Comparison of ENCODE assay signal across 14 mouse cellular contexts in the genomic region with DNA sequence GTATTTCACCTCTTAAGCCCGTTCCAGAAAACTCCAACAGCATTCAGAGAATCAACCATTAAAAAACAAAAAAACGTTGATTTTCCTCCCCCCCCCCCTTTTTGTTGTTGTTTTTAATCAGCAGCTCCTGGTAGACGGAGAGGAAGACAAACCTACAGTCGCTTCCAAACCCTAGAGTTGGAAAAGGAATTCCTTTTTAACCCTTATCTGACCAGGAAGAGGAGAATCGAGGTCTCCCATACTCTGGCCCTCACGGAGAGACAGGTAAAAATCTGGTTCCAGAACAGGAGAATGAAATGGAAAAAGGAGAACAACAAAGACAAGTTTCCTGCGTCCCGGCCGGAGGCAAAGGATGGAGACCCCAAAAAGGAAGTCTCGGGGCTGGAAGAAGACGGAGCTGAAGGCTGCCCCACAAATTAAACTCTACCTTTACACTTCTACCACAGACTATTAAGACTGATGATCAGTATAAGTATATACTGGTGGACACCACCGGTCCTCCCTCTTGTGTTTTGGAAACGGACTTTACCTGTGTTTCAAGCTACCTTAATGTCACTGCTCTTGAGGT. TPM values are rescaled to one million over a fixed set of nuclear protein-coding genes. Genes with fewer than 3 reads are reported as not detected.
DNase-seq lines count a peak whose midpoint lies in the region; ATAC-seq and TF ChIP-seq lines count a peak whose summit lies in the region.
"Had no signal": no experiment of that assay in that cellular context is flagged by ENCODE, and none has a peak within 500 bp of the region (broad histone marks: within the 10 kb centered on the region; RNA-seq: fewer than 3 reads in every experiment).

No protein-coding gene starts in this region.

- H3K4me2 ChIP-seq in hindbrain, embryonic 13.5 days: 0 out of 2 replicates have a peak overlapping the region, but pooled peaks have one; percentile 11
- no peak overlapping the region for H3K4me2 ChIP-seq in hindbrain, embryonic 16.5 days (ENCODE audit: low read length)

- H3K9me3 ChIP-seq in hindbrain, embryonic 13.5 days: no peaks in the 10 kb centered on the region
- no peaks in the 10 kb centered on the region for H3K9me3 ChIP-seq in hindbrain, embryonic 16.5 days (ENCODE audit: control insufficient read depth, low read length)

- H3K9ac ChIP-seq in hindbrain, embryonic 13.5 days: no peak overlapping the region
- no peak overlapping the region for H3K9ac ChIP-seq in hindbrain, embryonic 16.5 days (ENCODE audit: low read depth, low read length)

- peak overlapping the region; percentile 2; the same call in 1 of the 2 replicates for H3K4me3 ChIP-seq in hindbrain, embryonic 13.5 days
- H3K4me3 ChIP-seq in hindbrain, embryonic 16.5 days (ENCODE audit: low read length): no peak overlapping the region
- peak overlapping the region; percentile 26 for H3K4me3 ChIP-seq in embryonic fibroblast, embryonic 13.5 days (ENCODE audit: insufficient read depth, low read length)
- H3K4me3 ChIP-seq: myocyte had no signal

- H3K4me1 ChIP-seq in hindbrain, embryonic 13.5 days (replicated peaks): peaks cover 11% of the 10 kb centered on the region
- peaks cover 10% of the 10 kb centered on the region for H3K4me1 ChIP-seq in hindbrain, embryonic 16.5 days (ENCODE audit: control insufficient read depth, insufficient read depth, low read depth, low read length)
- no peaks in the 10 kb centered on the region for H3K4me1 ChIP-seq in embryonic fibroblast, embryonic 13.5 days (ENCODE audit: control insufficient read depth, insufficient read depth, low read length)

- TF ChIP-seq POLR2A in embryonic fibroblast, embryonic 13.5 days (IDR thresholded peaks at IDR 0.05; ENCODE audit: low read depth, low read length): no peak

- no peak overlapping the region for H3K27ac ChIP-seq in hindbrain, embryonic 13.5 days
- no peak overlapping the region for H3K27ac ChIP-seq in hindbrain, embryonic 16.5 days (ENCODE audit: low read depth, low read length)
- H3K27ac ChIP-seq in embryonic fibroblast, embryonic 13.5 days (ENCODE audit: insufficient read depth, low read length): no peak overlapping the region

- TF ChIP-seq CTCF in embryonic fibroblast, embryonic 13.5 days (IDR thresholded peaks at IDR 0.05; ENCODE audit: borderline replicate concordance, insufficient read depth, low read length): no peak

- no peak for ATAC-seq in hindbrain, embryonic 13.5 days (ENCODE audit: low FRiP score)
- ATAC-seq in hindbrain, embryonic 16.5 days: no peak

- H3K36me3 ChIP-seq in hindbrain, embryonic 13.5 days: no peaks in the 10 kb centered on the region
- H3K36me3 ChIP-seq in hindbrain, embryonic 16.5 days (ENCODE audit: control insufficient read depth, insufficient read depth, low read length): no peaks in the 10 kb centered on the region

- H3K27me3 ChIP-seq in hindbrain, embryonic 13.5 days: peaks cover 95% of the 10 kb centered on the region
- H3K27me3 ChIP-seq in hindbrain, embryonic 16.5 days (replicated peaks; ENCODE audit: control insufficient read depth, insufficient read depth, low read length): peaks cover 52% of the 10 kb centered on the region

- WGBS in hindbrain, embryonic 13.5 days: 3% methylated on average over 13 of the region's 13 CpGs
- 3% methylated on average over 13 of the region's 13 CpGs for WGBS in hindbrain, embryonic 16.5 days

- peak; percentile 36 for DNase-seq in adipocyte (ENCODE audit: low spot score)
- peak; percentile 36 for DNase-seq in neural tube, embryonic 10.5 days (ENCODE audit: extremely low spot score, low spot score)
- DNase-seq in thymus, postnatal 4 days: no peak
- DNase-seq in urinary bladder, postnatal 4 days (ENCODE audit: low spot score in 2 of 2): no peak
- DNase-seq in retina, postnatal 1 day: no peak
- DNase-seq: layer of hippocampus, postnatal 36 days had no signal

RNA-seq across cellular contexts. Expression of gene Hoxd8, which starts 2.1 kb away (rescaled TPM):
- polyA plus RNA-seq in hindbrain, embryonic 13.5 days (2015; fragmentation: Nextera tagmentation; extraction: Ambion mirVana): 0.79 and 1.5 TPM in 2 replicates
- 0.66 and 1.1 TPM in 2 replicates for polyA plus RNA-seq in hindbrain, embryonic 16.5 days (2015; fragmentation: Nextera tagmentation; extraction: Ambion mirVana)
- 9.9 and 16.5 TPM in 2 replicates for polyA plus RNA-seq in embryonic fibroblast, embryonic 13.5 days (2011; ENCODE audit: insufficient read length, low read depth, missing spikeins)
- polyA plus RNA-seq: CD4-positive, CD25-positive, alpha-beta regulatory T cell, adult 4 months; inflammation-experienced regulatory T-cells, adult 6 months; myocyte had no signal

RNA-seq across cellular contexts. Expression of gene Hoxd3, which starts 5.2 kb away (rescaled TPM):
- polyA plus RNA-seq in hindbrain, embryonic 13.5 days (2015; fragmentation: Nextera tagmentation; extraction: Ambion mirVana): 76.0 and 82.5 TPM in 2 replicates
- 43.8 and 48.0 TPM in 2 replicates for polyA plus RNA-seq in hindbrain, embryonic 16.5 days (2015; fragmentation: Nextera tagmentation; extraction: Ambion mirVana)
- 2.7 and 3.3 TPM in 2 replicates for polyA plus RNA-seq in embryonic fibroblast, embryonic 13.5 days (2011; ENCODE audit: insufficient read length, low read depth, missing spikeins)
- polyA plus RNA-seq: CD4-positive, CD25-positive, alpha-beta regulatory T cell, adult 4 months; inflammation-experienced regulatory T-cells, adult 6 months; myocyte had no signal

RNA-seq across cellular contexts. Expression of gene Hoxd4, which starts 5.3 kb away (rescaled TPM):
- polyA plus RNA-seq in hindbrain, embryonic 13.5 days (2015; fragmentation: Nextera tagmentation; extraction: Ambion mirVana): 4.1 and 4.2 TPM in 2 replicates
- polyA plus RNA-seq in hindbrain, embryonic 16.5 days (2015; fragmentation: Nextera tagmentation; extraction: Ambion mirVana): 2.2 and 2.3 TPM in 2 replicates
- polyA plus RNA-seq in embryonic fibroblast, embryonic 13.5 days (2011; ENCODE audit: insufficient read length, low read depth, missing spikeins): 4.1 and 6.7 TPM in 2 replicates
- polyA plus RNA-seq: CD4-positive, CD25-positive, alpha-beta regulatory T cell, adult 4 months; inflammation-experienced regulatory T-cells, adult 6 months; liver, embryonic 16.5 days; myocyte had no signal

RNA-seq across cellular contexts. Expression of gene Hoxd9, which starts 8.9 kb away (rescaled TPM):
- not detected in 2 replicates for polyA plus RNA-seq in hindbrain, embryonic 13.5 days (2015; fragmentation: Nextera tagmentation; extraction: Ambion mirVana)
- polyA plus RNA-seq in hindbrain, embryonic 16.5 days (2015; fragmentation: Nextera tagmentation; extraction: Ambion mirVana): 0.07 TPM in 1 of 2 replicates, not detected in the other
- polyA plus RNA-seq in embryonic fibroblast, embryonic 13.5 days (2011; ENCODE audit: insufficient read length, low read depth, missing spikeins): 2.1 and 3.5 TPM in 2 replicates
- polyA plus RNA-seq: CD4-positive, CD25-positive, alpha-beta regulatory T cell, adult 4 months; inflammation-experienced regulatory T-cells, adult 6 months; liver, embryonic 16.5 days; myocyte had no signal

RNA-seq across cellular contexts. Expression of gene Hoxd10, which starts 14.8 kb away (rescaled TPM):
- polyA plus RNA-seq in hindbrain, embryonic 13.5 days (2015; fragmentation: Nextera tagmentation; extraction: Ambion mirVana): not detected in 2 replicates
- polyA plus RNA-seq in hindbrain, embryonic 16.5 days (2015; fragmentation: Nextera tagmentation; extraction: Ambion mirVana): not detected in 2 replicates
- 3.7 and 4.4 TPM in 2 replicates for polyA plus RNA-seq in embryonic fibroblast, embryonic 13.5 days (2011; ENCODE audit: insufficient read length, low read depth, missing spikeins)
- polyA plus RNA-seq: CD4-positive, CD25-positive, alpha-beta regulatory T cell, adult 4 months; heart, embryonic 14.5 days; inflammation-experienced regulatory T-cells, adult 6 months; liver, embryonic 16.5 days; myocyte had no signal

Comparison
In these comparisons a context has a peak if more than half of its experiments do, and no peak if none do; other contexts are left out.
1. DNase-seq: peak in adipocyte (single experiment) and neural tube, embryonic 10.5 days (single experiment); none in thymus, postnatal 4 days (single experiment), urinary bladder, postnatal 4 days (0 of 2) and retina, postnatal 1 day (single experiment).
2. RNA of gene Hoxd3, which starts 5.2 kb away (polyA plus RNA-seq): 76.0 to 82.5 TPM in hindbrain, embryonic 13.5 days and 43.8 to 48.0 TPM in hindbrain, embryonic 16.5 days; 2.7 to 3.3 TPM in embryonic fibroblast, embryonic 13.5 days; every median in the first group is over 10 times any median in the second.